Mouse (Mus musculus): ENCODE data around the gene Tppp3. TPM values are rescaled to one million over a fixed set of nuclear protein-coding genes. Genes with fewer than 3 reads are reported as not detected.

Gene Tppp3
- polyA plus RNA-seq, 1 experiment from 2014 or later: 18.3 TPM

GRCm38 (mm10) chr8:105433511-105433910, 37.8 kb downstream of the Tppp3 start:
- ATAC-seq (ENCODE audit: low FRiP score, low TSS enrichment): no peak
- Histone ChIP-seq H3K27ac (ENCODE audit: low read depth, low read length) (no peak overlapping the region), H3K4me2 (replicated peaks; ENCODE audit: low read depth, low read length) (no peak overlapping the region), H3K4me1 (ENCODE audit: control insufficient read depth, insufficient read depth, low read length) (no peaks in the 10 kb centered on the region), H3K27me3 (ENCODE audit: control insufficient read depth, insufficient read depth, low read length) (no peaks in the 10 kb centered on the region), H3K9ac (ENCODE audit: low read depth, low read length) (no peak overlapping the region), H3K36me3 (ENCODE audit: control insufficient read depth, insufficient read depth, low read length) (no peaks in the 10 kb centered on the region), H3K9me3 (ENCODE audit: control insufficient read depth, low read length) (no peaks in the 10 kb centered on the region), H3K4me3 (ENCODE audit: low read length) (no peak overlapping the region)
- 57% methylated on average over 5 of the region's 5 CpGs for WGBS

GRCm38 (mm10) chr8:105433021-105433420, 38.3 kb downstream of the Tppp3 start:
- WGBS: 39% methylated on average over 6 of the region's 6 CpGs
- no peak for ATAC-seq (ENCODE audit: low FRiP score, low TSS enrichment)
- Histone ChIP-seq H3K27ac (ENCODE audit: low read depth, low read length) (no peak overlapping the region), H3K27me3 (ENCODE audit: control insufficient read depth, insufficient read depth, low read length) (no peaks in the 10 kb centered on the region), H3K4me1 (ENCODE audit: control insufficient read depth, insufficient read depth, low read length) (no peaks in the 10 kb centered on the region), H3K4me2 (replicated peaks; ENCODE audit: low read depth, low read length) (no peak overlapping the region), H3K36me3 (ENCODE audit: control insufficient read depth, insufficient read depth, low read length) (no peaks in the 10 kb centered on the region), H3K9ac (ENCODE audit: low read depth, low read length) (no peak overlapping the region), H3K9me3 (ENCODE audit: control insufficient read depth, low read length) (no peaks in the 10 kb centered on the region), H3K4me3 (ENCODE audit: low read length) (no peak overlapping the region)

- WGBS: 64% methylated on average over 7 of the region's 7 CpGs
Measured at GRCm38 (mm10) chr8:105431743-105432515, 39.4 kb downstream of the Tppp3 start.

GRCm38 (mm10) chr8:105426878-105427277, 44.4 kb downstream of the Tppp3 start:
- Histone ChIP-seq H3K4me3 (ENCODE audit: low read length) (no peak overlapping the region), H3K4me2 (replicated peaks; ENCODE audit: low read depth, low read length) (no peak overlapping the region), H3K36me3 (ENCODE audit: control insufficient read depth, insufficient read depth, low read length) (no peaks in the 10 kb centered on the region), H3K4me1 (ENCODE audit: control insufficient read depth, insufficient read depth, low read length) (no peaks in the 10 kb centered on the region), H3K27me3 (ENCODE audit: control insufficient read depth, insufficient read depth, low read length) (no peaks in the 10 kb centered on the region), H3K9ac (ENCODE audit: low read depth, low read length) (no peak overlapping the region), H3K27ac (ENCODE audit: low read depth, low read length) (no peak overlapping the region), H3K9me3 (ENCODE audit: control insufficient read depth, low read length) (no peaks in the 10 kb centered on the region)
- ATAC-seq (ENCODE audit: low FRiP score, low TSS enrichment): no peak
- WGBS: 62% methylated on average over 6 of the region's 6 CpGs

More at GRCm38 (mm10) chr8:105431743-105432515, 39.4 kb downstream of the Tppp3 start:
- Histone ChIP-seq H3K4me1 (ENCODE audit: control insufficient read depth, insufficient read depth, low read length) (no peaks in the 10 kb centered on the region), H3K27me3 (ENCODE audit: control insufficient read depth, insufficient read depth, low read length) (no peaks in the 10 kb centered on the region), H3K4me2 (replicated peaks; ENCODE audit: low read depth, low read length) (no peak overlapping the region), H3K4me3 (ENCODE audit: low read length) (no peak overlapping the region), H3K9ac (ENCODE audit: low read depth, low read length) (no peak overlapping the region), H3K9me3 (ENCODE audit: control insufficient read depth, low read length) (no peaks in the 10 kb centered on the region), H3K27ac (ENCODE audit: low read depth, low read length) (no peak overlapping the region), H3K36me3 (ENCODE audit: control insufficient read depth, insufficient read depth, low read length) (no peaks in the 10 kb centered on the region)
- no peak for ATAC-seq (ENCODE audit: low FRiP score, low TSS enrichment)

- H3K36me3 ChIP-seq (ENCODE audit: control insufficient read depth, insufficient read depth, low read length): no peaks in the 10 kb centered on the region
- H3K4me2 ChIP-seq (replicated peaks; ENCODE audit: low read depth, low read length): no peak overlapping the region
- no peak for ATAC-seq (ENCODE audit: low FRiP score, low TSS enrichment)
- H3K4me1 ChIP-seq (ENCODE audit: control insufficient read depth, insufficient read depth, low read length): no peaks in the 10 kb centered on the region
- H3K27ac ChIP-seq (ENCODE audit: low read depth, low read length): no peak overlapping the region
- 69% methylated on average over 1 of the region's 1 CpGs for WGBS
- no peak overlapping the region for H3K9ac ChIP-seq (ENCODE audit: low read depth, low read length)
- H3K27me3 ChIP-seq (ENCODE audit: control insufficient read depth, insufficient read depth, low read length): no peaks in the 10 kb centered on the region
- no peak overlapping the region for H3K4me3 ChIP-seq (ENCODE audit: low read length)
- 0 out of 2 replicates have a peak, but pooled peaks cover 1% of the 10 kb centered on the region for H3K9me3 ChIP-seq (ENCODE audit: control insufficient read depth, low read length)
Measured at GRCm38 (mm10) chr8:105422006-105422405, 49.3 kb downstream of the Tppp3 start.

- no peak overlapping the region for H3K4me3 ChIP-seq (ENCODE audit: low read length)
- no peak overlapping the region for H3K9ac ChIP-seq (ENCODE audit: low read depth, low read length)
- H3K27me3 ChIP-seq (ENCODE audit: control insufficient read depth, insufficient read depth, low read length): peaks cover 3% of the 10 kb centered on the region; the same call in 1 of the 2 replicates
- no peaks in the 10 kb centered on the region for H3K36me3 ChIP-seq (ENCODE audit: control insufficient read depth, insufficient read depth, low read length)
- H3K4me2 ChIP-seq (replicated peaks; ENCODE audit: low read depth, low read length): no peak overlapping the region
- 90% methylated on average over 4 of the region's 4 CpGs for WGBS
- no peaks in the 10 kb centered on the region for H3K4me1 ChIP-seq (ENCODE audit: control insufficient read depth, insufficient read depth, low read length)
- no peak overlapping the region for H3K27ac ChIP-seq (ENCODE audit: low read depth, low read length)
- H3K9me3 ChIP-seq (ENCODE audit: control insufficient read depth, low read length): 0 out of 2 replicates have a peak, but pooled peaks cover 3% of the 10 kb centered on the region
- ATAC-seq (ENCODE audit: low FRiP score, low TSS enrichment): no peak
Measured at GRCm38 (mm10) chr8:105419800-105420199, 51.5 kb downstream of the Tppp3 start.

GRCm38 (mm10) chr8:105418992-105419391, 52.3 kb downstream of the Tppp3 start:
- ATAC-seq (ENCODE audit: low FRiP score, low TSS enrichment): no peak
- Histone ChIP-seq H3K4me3 (ENCODE audit: low read length) (no peak overlapping the region), H3K27me3 (ENCODE audit: control insufficient read depth, insufficient read depth, low read length) (peaks cover 10% of the 10 kb centered on the region; the same call in 1 of the 2 replicates), H3K4me1 (ENCODE audit: control insufficient read depth, insufficient read depth, low read length) (no peaks in the 10 kb centered on the region), H3K27ac (ENCODE audit: low read depth, low read length) (no peak overlapping the region), H3K36me3 (ENCODE audit: control insufficient read depth, insufficient read depth, low read length) (no peaks in the 10 kb centered on the region), H3K9me3 (ENCODE audit: control insufficient read depth, low read length) (0 out of 2 replicates have a peak, but pooled peaks cover 3% of the 10 kb centered on the region), H3K4me2 (replicated peaks; ENCODE audit: low read depth, low read length) (no peak overlapping the region), H3K9ac (ENCODE audit: low read depth, low read length) (no peak overlapping the region)
- 82% methylated on average over 2 of the region's 2 CpGs for WGBS

Other genes starting within 250 kb of the Tppp3 start
- 18.3 and 28.8 TPM in 2 replicates for gene D230025D16Rik, start 246.4 kb downstream of the Tppp3 start, polyA plus RNA-seq (2014; fragmentation: Nextera tagmentation; extraction: Ambion mirVana)
- 6.9 and 7.3 TPM in 2 replicates for gene B3gnt9, start 216.4 kb downstream of the Tppp3 start, polyA plus RNA-seq (2014; fragmentation: Nextera tagmentation; extraction: Ambion mirVana)
- gene Tradd, start 206.9 kb downstream of the Tppp3 start, polyA plus RNA-seq (2014; fragmentation: Nextera tagmentation; extraction: Ambion mirVana): 13.1 and 15.7 TPM in 2 replicates
- gene Fbxl8, start 206.9 kb downstream of the Tppp3 start, polyA plus RNA-seq (2014; fragmentation: Nextera tagmentation; extraction: Ambion mirVana): 1.5 and 1.9 TPM in 2 replicates
- not detected in 2 replicates for gene Hsf4, start 201.7 kb downstream of the Tppp3 start, polyA plus RNA-seq (2014; fragmentation: Nextera tagmentation; extraction: Ambion mirVana)
- 0.85 and 1.1 TPM in 2 replicates for gene Nol3, start 195.4 kb downstream of the Tppp3 start, polyA plus RNA-seq (2014; fragmentation: Nextera tagmentation; extraction: Ambion mirVana)
- 4.3 and 10.4 TPM in 2 replicates for gene 4931428F04Rik, start 181.7 kb downstream of the Tppp3 start, polyA plus RNA-seq (2014; fragmentation: Nextera tagmentation; extraction: Ambion mirVana)
- 13.1 and 17.8 TPM in 2 replicates for gene Exoc3l, start 175.4 kb downstream of the Tppp3 start, polyA plus RNA-seq (2014; fragmentation: Nextera tagmentation; extraction: Ambion mirVana)
- gene E2f4, start 173.9 kb downstream of the Tppp3 start, polyA plus RNA-seq (2014; fragmentation: Nextera tagmentation; extraction: Ambion mirVana): 103 and 117 TPM in 2 replicates
- 6.1 and 9.4 TPM in 2 replicates for gene Elmo3, start 165.9 kb downstream of the Tppp3 start, polyA plus RNA-seq (2014; fragmentation: Nextera tagmentation; extraction: Ambion mirVana)
- gene Lrrc29, start 145.2 kb downstream of the Tppp3 start, polyA plus RNA-seq (2014; fragmentation: Nextera tagmentation; extraction: Ambion mirVana): 1.6 and 2.1 TPM in 2 replicates
- gene Tmem208, start 145.2 kb downstream of the Tppp3 start, polyA plus RNA-seq (2014; fragmentation: Nextera tagmentation; extraction: Ambion mirVana): 120 and 142 TPM in 2 replicates
- 5.1 and 6.0 TPM in 2 replicates for gene Fhod1, start 123.6 kb downstream of the Tppp3 start, polyA plus RNA-seq (2014; fragmentation: Nextera tagmentation; extraction: Ambion mirVana)
- gene Slc9a5, start 122.7 kb downstream of the Tppp3 start, polyA plus RNA-seq (2014; fragmentation: Nextera tagmentation; extraction: Ambion mirVana): 2.6 and 4.0 TPM in 2 replicates
- 0.43 and 1.2 TPM in 2 replicates for gene Plekhg4, start 98.3 kb downstream of the Tppp3 start, polyA plus RNA-seq (2014; fragmentation: Nextera tagmentation; extraction: Ambion mirVana)
- gene Kctd19, start 58.0 kb downstream of the Tppp3 start, polyA plus RNA-seq (2014; fragmentation: Nextera tagmentation; extraction: Ambion mirVana): not detected in 2 replicates
- gene Lrrc36, start 58.0 kb downstream of the Tppp3 start, polyA plus RNA-seq (2014; fragmentation: Nextera tagmentation; extraction: Ambion mirVana): 0.21 TPM in 1 of 2 replicates, not detected in the other
- gene Zdhhc1, start 25.4 kb upstream of the Tppp3 start, polyA plus RNA-seq (2014; fragmentation: Nextera tagmentation; extraction: Ambion mirVana): 27.4 and 37.3 TPM in 2 replicates
- gene Hsd11b2, start 47.2 kb upstream of the Tppp3 start, polyA plus RNA-seq (2014; fragmentation: Nextera tagmentation; extraction: Ambion mirVana): 32.9 and 40.2 TPM in 2 replicates
- 73.9 and 90.1 TPM in 2 replicates for gene Atp6v0d1, start 94.5 kb upstream of the Tppp3 start, polyA plus RNA-seq (2014; fragmentation: Nextera tagmentation; extraction: Ambion mirVana)
- gene Ripor1, start 133.7 kb upstream of the Tppp3 start, polyA plus RNA-seq (2014; fragmentation: Nextera tagmentation; extraction: Ambion mirVana): 17.3 and 28.4 TPM in 2 replicates
- 73.0 and 139 TPM in 2 replicates for gene Ctcf, start 165.0 kb upstream of the Tppp3 start, polyA plus RNA-seq (2014; fragmentation: Nextera tagmentation; extraction: Ambion mirVana)
- 1.3 and 1.4 TPM in 2 replicates for gene Agrp, start 165.9 kb upstream of the Tppp3 start, polyA plus RNA-seq (2014; fragmentation: Nextera tagmentation; extraction: Ambion mirVana)
- gene Carmil2, start 214.7 kb upstream of the Tppp3 start, polyA plus RNA-seq (2014; fragmentation: Nextera tagmentation; extraction: Ambion mirVana): 0.33 and 0.65 TPM in 2 replicates
- gene Acd, start 229.6 kb upstream of the Tppp3 start, polyA plus RNA-seq (2014; fragmentation: Nextera tagmentation; extraction: Ambion mirVana): 50.3 and 62.0 TPM in 2 replicates
- gene Pard6a, start 229.6 kb upstream of the Tppp3 start, polyA plus RNA-seq (2014; fragmentation: Nextera tagmentation; extraction: Ambion mirVana): 15.6 and 16.1 TPM in 2 replicates
- gene 4933405L10Rik, start 236.1 kb upstream of the Tppp3 start, polyA plus RNA-seq (2014; fragmentation: Nextera tagmentation; extraction: Ambion mirVana): 0.16 TPM in 1 of 2 replicates, not detected in the other
- 33.0 and 36.2 TPM in 2 replicates for gene Enkd1, start 236.7 kb upstream of the Tppp3 start, polyA plus RNA-seq (2014; fragmentation: Nextera tagmentation; extraction: Ambion mirVana)

Data from kidney, embryonic 14.5 days (tissue).